In the genomic region with DNA sequence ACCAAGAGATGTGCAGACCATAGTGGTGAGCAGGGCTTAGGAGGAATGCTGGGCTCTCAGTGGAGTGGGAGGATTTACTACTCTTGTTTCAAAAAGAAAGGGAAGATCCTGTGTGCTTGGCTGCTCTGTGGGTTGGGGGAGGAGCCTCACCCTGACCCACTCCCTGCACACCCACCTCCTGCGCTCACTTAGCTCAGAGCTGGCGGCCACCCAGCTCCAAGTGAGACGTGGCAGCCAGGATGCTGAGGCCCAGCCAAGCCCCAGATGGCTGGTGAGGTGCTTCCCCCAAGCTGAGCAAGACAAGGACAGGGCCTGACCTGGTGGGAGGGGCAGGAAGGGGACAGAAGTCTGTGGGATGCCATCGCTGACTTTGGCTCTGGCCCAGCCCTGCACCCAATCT, we compare ENCODE assay signal across 8 mouse cellular contexts. TPM values are rescaled to one million over a fixed set of nuclear protein-coding genes. Genes with fewer than 3 reads are reported as not detected.
A peak's percentile ranks its signal among the peaks of the same experiment; 100 is the strongest.
DNase-seq lines count a peak whose midpoint lies in the region; ATAC-seq lines count a peak whose summit lies in the region.

No protein-coding gene starts in this region.

- ATAC-seq in megakaryocyte progenitor cell, adult 5-6 weeks (replicated peaks; ENCODE audit: poor library complexity): peak; percentile 75

- DNase-seq in Muller cell, postnatal 12 days (ENCODE audit: inconsistent ontology term): peak; percentile 88
- DNase-seq in adrenal gland, postnatal 10 days: peak; percentile 78
- DNase-seq in frontal cortex, adult 2 months (ENCODE audit: extremely low spot score in 1 of 2, low spot score in 1 of 2): peak; percentile 33 to 73
- peak; percentile 91 for DNase-seq in heart, postnatal 4 days
- peak; percentile 8 to 59 for DNase-seq in left cerebral cortex, adult 8-10 months (ENCODE audit: low spot score in 2 of 2)
- DNase-seq in thymus, postnatal 14 days: peak; percentile 21
- no peak for DNase-seq in yolk sac, embryonic 10.5 days (ENCODE audit: low spot score)

RNA-seq across cellular contexts. Expression of a gene that starts 30.4 kb away (rescaled TPM):
- total RNA-seq in adrenal gland, postnatal 10 days (2021): 10 to 100 TPM; 17.6 to 19.4 TPM
- polyA plus RNA-seq in frontal cortex, adult 2 months (2012; rRNA removed): 6.6 and 7.5 TPM in 2 replicates
- total RNA-seq in heart, postnatal 4 days (2021): 10 to 100 TPM; 28.5 to 32.0 TPM
- 1 to 10 TPM; 5.7 to 9.0 (median 8.2) TPM for total RNA-seq in left cerebral cortex, adult 8-10 months (2022)
- total RNA-seq in megakaryocyte progenitor cell, adult 5-6 weeks (2015): 0.17 TPM in 1 of 2 replicates, not detected in the other
- not detected in 2 replicates for total RNA-seq in megakaryocyte progenitor cell, adult 5-6 weeks (2017)

Comparison
In these comparisons a context has a peak if more than half of its experiments do, and no peak if none do; other contexts are left out.
1. RNA of a gene that starts 30.4 kb away (total RNA-seq): 28.5 to 32.0 TPM in heart, postnatal 4 days, 17.6 to 19.4 TPM in adrenal gland, postnatal 10 days and 5.7 to 9.0 TPM in left cerebral cortex, adult 8-10 months; 0.17 TPM in megakaryocyte progenitor cell, adult 5-6 weeks; every median in the first group is over 4 times any median in the second.